Mouse (Mus musculus): ENCODE measurements around the gene Rab42.

GRCm38 (mm10) chr4:132308437-132309139 lies 5.4 kb upstream of the Rab42 start:
- TF ChIP-seq GATA1 (IDR thresholded peaks at IDR 0.05; ENCODE audit: borderline replicate concordance, low read length) = no peak
- no peak for TF ChIP-seq FLI1 (IDR thresholded peaks at IDR 0.05; ENCODE audit: low read length)
